In the genomic region with DNA sequence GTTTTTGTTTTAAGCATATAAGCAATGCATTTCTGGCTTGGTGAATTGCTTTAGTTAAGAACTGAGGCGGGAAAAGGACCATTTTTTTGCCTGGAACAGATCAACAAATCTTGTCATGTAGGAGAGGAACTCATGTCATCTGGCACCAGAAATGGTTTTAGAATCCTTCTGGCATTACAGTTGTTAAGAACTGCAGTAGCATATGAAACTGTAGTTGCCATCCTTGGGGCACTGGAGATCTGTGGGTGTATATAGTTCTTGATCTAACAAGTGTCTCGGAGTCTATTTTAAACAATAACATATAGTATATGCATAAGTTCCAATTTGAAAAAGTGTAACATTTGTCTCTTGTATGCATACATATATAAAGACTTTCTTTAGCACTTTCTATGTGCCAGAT, we compare ENCODE assay signal across 24 mouse cellular contexts.
DNase-seq lines count a peak whose midpoint lies in the region; ATAC-seq and TF ChIP-seq lines count a peak whose summit lies in the region.
"Had no signal": no experiment of that assay in that cellular context is flagged by ENCODE, and none has a peak within 500 bp of the region (broad histone marks: within the 10 kb centered on the region; RNA-seq: fewer than 3 reads in every experiment).

No protein-coding gene starts in this region.

- WGBS in forebrain, postnatal 0 days = 81% methylated on average over 2 of the region's 2 CpGs
- 95% methylated on average over 2 of the region's 2 CpGs for WGBS in forebrain, embryonic 11.5 days

- peak; percentile 48 for DNase-seq in forebrain, postnatal 0 days
- DNase-seq in forebrain, embryonic 11.5 days (ENCODE audit: low spot score) = no peak
- DNase-seq in layer of hippocampus, adult 9-11 months = peak; percentile 25
- no peak for DNase-seq in layer of hippocampus, adult 8-10 months (ENCODE audit: low spot score in 2 of 2)
- peak; percentile 39 for DNase-seq in right cerebral cortex, adult 18-20 months
- no peak for DNase-seq in right cerebral cortex, postnatal 4 days
- DNase-seq in telencephalon, adult 2 months (ENCODE audit: low read depth, low spot score) = peak; percentile 70
- DNase-seq: adrenal gland, adult 8-10 months; adrenal gland, postnatal 36 days; B cell, adult 2 months; cerebellum, adult 11 months; cerebellum, adult 8-10 months; cerebellum, postnatal 14 days; embryo, embryonic 11 days; gastrocnemius, postnatal 10 days had no signal

- peak; percentile 66 for ATAC-seq in forebrain, postnatal 0 days
- ATAC-seq in forebrain, embryonic 11.5 days (replicated peaks; ENCODE audit: low FRiP score) = no peak
- ATAC-seq: CD4-positive, CD25-positive, alpha-beta regulatory T cell, adult 4 months; forebrain, embryonic 15.5 days had no signal

- no peak for TF ChIP-seq CTCF in forebrain, postnatal 0 days (IDR thresholded peaks at IDR 0.05; ENCODE audit: low read depth)

- no peaks in the 10 kb centered on the region for H3K36me3 ChIP-seq in forebrain, postnatal 0 days (ENCODE audit: insufficient read depth)
- no peaks in the 10 kb centered on the region for H3K36me3 ChIP-seq in forebrain, embryonic 11.5 days (ENCODE audit: control insufficient read depth, insufficient read depth, low read length)
- H3K36me3 ChIP-seq: embryonic facial prominence, embryonic 15.5 days; forebrain, embryonic 10.5 days; forebrain, embryonic 15.5 days; G1E; heart, embryonic 12.5 days; hindbrain, embryonic 10.5 days had no signal

- no peaks in the 10 kb centered on the region for H3K4me1 ChIP-seq in forebrain, postnatal 0 days (ENCODE audit: insufficient read depth)
- no peaks in the 10 kb centered on the region for H3K4me1 ChIP-seq in forebrain, embryonic 11.5 days (replicated peaks; ENCODE audit: control insufficient read depth, insufficient read depth, low read length)
- H3K4me1 ChIP-seq: embryonic facial prominence, embryonic 15.5 days; forebrain, embryonic 15.5 days; hindbrain, embryonic 10.5 days had no signal

- no peak overlapping the region for H3K27ac ChIP-seq in forebrain, postnatal 0 days (ENCODE audit: low read depth, low read length)
- no peak overlapping the region for H3K27ac ChIP-seq in forebrain, embryonic 11.5 days (ENCODE audit: low read depth, low read length)
- H3K27ac ChIP-seq: embryonic facial prominence, embryonic 15.5 days; forebrain, embryonic 10.5 days; forebrain, embryonic 15.5 days; hindbrain, embryonic 10.5 days; hindbrain, embryonic 14.5 days had no signal

- H3K27me3 ChIP-seq in forebrain, postnatal 0 days (ENCODE audit: insufficient read depth, low read length) = no peaks in the 10 kb centered on the region
- H3K27me3 ChIP-seq in forebrain, embryonic 11.5 days (ENCODE audit: control insufficient read depth, insufficient read depth, low read length) = no peaks in the 10 kb centered on the region
- H3K27me3 ChIP-seq: embryonic facial prominence, embryonic 15.5 days; forebrain, embryonic 15.5 days; heart, embryonic 12.5 days had no signal

- no peak overlapping the region for H3K4me3 ChIP-seq in forebrain, postnatal 0 days (ENCODE audit: low read depth, low read length)
- H3K4me3 ChIP-seq in forebrain, embryonic 11.5 days (ENCODE audit: low read depth, low read length) = no peak overlapping the region
- H3K4me3 ChIP-seq: embryonic facial prominence, embryonic 15.5 days; erythroblast, embryonic 14.5 days; forebrain, embryonic 10.5 days; forebrain, embryonic 15.5 days; heart, embryonic 12.5 days; hindbrain, embryonic 10.5 days had no signal

- no peak overlapping the region for H3K9ac ChIP-seq in forebrain, postnatal 0 days
- no peak overlapping the region for H3K9ac ChIP-seq in forebrain, embryonic 11.5 days (ENCODE audit: low read length)
- H3K9ac ChIP-seq: embryonic facial prominence, embryonic 15.5 days; forebrain, embryonic 15.5 days; heart, embryonic 12.5 days; hindbrain, embryonic 14.5 days had no signal

- no peak overlapping the region for H3K4me2 ChIP-seq in forebrain, postnatal 0 days (ENCODE audit: low read depth)
- H3K4me2 ChIP-seq in forebrain, embryonic 11.5 days (ENCODE audit: low read depth, low read length, severe bottlenecking) = no peak overlapping the region
- H3K4me2 ChIP-seq: embryonic facial prominence, embryonic 15.5 days; forebrain, embryonic 15.5 days; heart, embryonic 12.5 days; hindbrain, embryonic 14.5 days had no signal

- no peaks in the 10 kb centered on the region for H3K9me3 ChIP-seq in forebrain, postnatal 0 days (ENCODE audit: low read length)
- H3K9me3 ChIP-seq in forebrain, embryonic 11.5 days (ENCODE audit: control insufficient read depth, low read length) = no peaks in the 10 kb centered on the region
- H3K9me3 ChIP-seq: embryonic facial prominence, embryonic 15.5 days; forebrain, embryonic 10.5 days; forebrain, embryonic 15.5 days; G1E; heart, embryonic 12.5 days; hindbrain, embryonic 10.5 days had no signal

Comparison
In these comparisons a context has a peak if more than half of its experiments do, and no peak if none do; other contexts are left out.
1. DNase-seq: peak in forebrain, postnatal 0 days (single experiment), layer of hippocampus, adult 9-11 months (single experiment), right cerebral cortex, adult 18-20 months (single experiment) and telencephalon, adult 2 months (single experiment); none in forebrain, embryonic 11.5 days (single experiment), layer of hippocampus, adult 8-10 months (0 of 2) and right cerebral cortex, postnatal 4 days (single experiment).